Mouse (Mus musculus) monocyte, adult 2 months (primary cell): Measurements from ENCODE around the gene Prelid1.

Source experiments
- DNase-seq, 2 experiments: peaks; one replicate each; pipeline ENCODE4 v3.0.0; 2022; ENCODE audit warnings: low spot score in 2 of 2, low read depth in 1 of 2

Prelid1 gene

DNA sequence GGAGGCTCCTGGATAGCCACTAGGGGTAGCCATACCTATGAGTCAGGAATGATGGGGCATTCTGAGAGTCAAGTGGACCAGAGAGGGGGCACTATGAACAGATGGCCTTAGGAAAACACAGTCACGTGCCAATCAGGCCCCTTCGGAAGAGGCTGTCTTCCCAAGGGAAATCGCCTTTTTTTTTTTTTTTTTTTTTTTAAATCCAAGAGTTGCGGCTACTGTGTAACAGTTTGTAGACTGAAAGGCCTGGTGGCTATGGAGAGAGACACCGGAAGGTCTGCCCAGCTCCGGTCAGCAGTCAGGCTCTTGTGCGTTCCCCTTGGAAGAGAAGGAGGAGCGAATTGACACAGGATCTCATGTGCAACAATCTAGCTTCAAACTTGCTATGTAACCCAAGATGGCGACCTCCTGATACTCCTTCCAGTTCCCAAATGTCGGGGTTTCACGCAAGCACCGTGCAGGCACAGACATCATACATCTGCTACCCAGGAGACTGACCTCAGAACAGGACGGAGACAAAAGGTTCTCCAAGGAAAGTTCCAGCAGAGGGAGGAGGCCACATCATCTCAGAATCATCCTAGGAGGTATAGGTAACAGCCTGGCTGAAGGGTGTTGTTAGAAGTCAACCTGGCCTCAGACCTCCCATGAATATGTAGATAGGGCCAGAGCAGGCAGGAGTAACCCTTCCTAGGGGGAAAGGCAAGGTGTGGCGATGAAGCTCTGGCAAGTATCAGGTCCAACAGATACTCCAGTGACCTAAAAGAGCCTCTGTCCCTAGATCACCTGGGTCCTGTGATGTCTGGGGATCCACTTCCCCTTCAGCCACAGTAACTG is 10.5 kb downstream of the Prelid1 start:
- DNase-seq = no peak

GRCm38 (mm10) chr13:55332331-55332730 is 12.0 kb downstream of the Prelid1 start:
- DNase-seq = no peak

DNA sequence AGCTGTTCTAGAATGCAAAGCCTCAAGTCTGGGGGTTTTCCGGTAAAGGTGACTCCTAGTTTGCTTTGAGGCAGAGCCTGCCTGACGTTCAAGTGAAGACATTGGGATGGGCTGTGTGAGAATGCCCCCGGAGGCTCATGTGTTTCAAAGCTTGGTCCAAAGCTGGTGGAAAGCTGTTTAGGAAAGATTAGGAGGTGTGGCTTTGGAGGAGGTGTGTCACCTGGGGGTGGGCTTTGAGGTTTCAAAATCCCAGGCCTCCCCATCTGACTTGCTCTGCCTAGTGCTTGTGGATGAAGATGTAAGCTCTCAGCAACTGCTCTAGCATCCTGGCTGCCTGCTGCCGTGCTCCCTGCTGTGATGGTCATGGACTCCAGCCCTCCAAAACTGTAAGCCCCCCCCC is 15.4 kb downstream of the Prelid1 start:
- no peak for DNase-seq

- no peak for DNase-seq
Measured at GRCm38 (mm10) chr13:55337341-55337975, 17.2 kb downstream of the Prelid1 start.

GRCm38 (mm10) chr13:55338131-55339054 is 18.1 kb downstream of the Prelid1 start:
- DNase-seq = no peak

DNA sequence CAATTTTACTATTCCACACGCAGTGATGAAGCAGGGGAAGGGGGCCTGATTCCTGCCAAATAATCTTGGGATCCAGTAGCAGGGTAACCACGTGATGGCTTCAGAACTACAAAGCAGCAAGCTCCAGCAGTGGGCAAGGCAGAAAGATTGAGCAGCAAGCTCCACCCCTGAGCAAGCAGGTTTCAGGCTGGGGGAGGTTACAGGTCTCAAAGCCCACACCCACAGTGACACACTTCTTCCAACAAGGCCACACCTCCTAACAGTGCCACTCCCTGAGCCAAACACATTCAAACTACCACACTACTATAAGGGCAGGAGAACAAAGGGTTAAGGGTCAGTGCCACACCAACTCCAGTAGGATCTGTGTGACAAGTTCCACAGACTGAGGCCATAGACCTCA is 19.0 kb downstream of the Prelid1 start:
- no peak for DNase-seq

DNA sequence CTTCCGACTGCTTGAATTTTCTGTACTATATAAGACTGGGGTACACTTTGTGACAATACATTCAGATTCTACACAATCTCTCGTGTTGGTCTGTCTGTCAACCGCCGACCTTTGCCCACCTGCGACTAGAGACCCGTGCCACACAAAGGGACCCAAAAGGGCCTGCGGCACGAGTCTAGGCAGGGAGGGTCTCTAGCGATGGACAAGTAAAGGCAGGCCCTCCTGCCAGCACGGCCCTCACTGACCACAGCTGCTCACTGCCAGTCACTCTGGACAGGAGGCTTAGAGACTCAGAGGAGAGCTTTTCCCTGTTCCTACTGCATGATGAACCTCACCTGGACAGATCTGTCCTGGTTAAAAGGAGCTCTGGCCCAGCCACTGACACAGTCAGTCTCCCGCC is 22.2 kb downstream of the Prelid1 start:
- no peak for DNase-seq

DNA sequence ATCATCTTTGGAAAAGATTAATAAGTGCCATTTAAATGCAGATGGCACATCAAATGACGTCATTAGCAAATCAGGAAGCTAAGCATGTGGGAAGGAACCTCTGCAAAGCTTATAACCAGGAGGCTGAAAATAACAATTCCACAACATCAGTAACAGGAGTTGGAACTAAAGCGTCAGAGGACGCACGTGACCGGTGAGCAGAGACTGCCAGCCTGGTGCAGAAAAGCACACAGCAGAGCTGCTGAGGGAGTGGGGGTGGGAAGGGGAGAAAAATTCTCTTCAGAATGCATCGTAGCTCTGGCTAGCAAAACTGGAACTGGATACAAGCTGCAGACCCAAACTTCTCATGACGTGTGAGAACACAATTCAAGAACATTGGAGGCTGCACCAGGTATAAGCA is 24.0 kb downstream of the Prelid1 start:
- DNase-seq = no peak

DNA sequence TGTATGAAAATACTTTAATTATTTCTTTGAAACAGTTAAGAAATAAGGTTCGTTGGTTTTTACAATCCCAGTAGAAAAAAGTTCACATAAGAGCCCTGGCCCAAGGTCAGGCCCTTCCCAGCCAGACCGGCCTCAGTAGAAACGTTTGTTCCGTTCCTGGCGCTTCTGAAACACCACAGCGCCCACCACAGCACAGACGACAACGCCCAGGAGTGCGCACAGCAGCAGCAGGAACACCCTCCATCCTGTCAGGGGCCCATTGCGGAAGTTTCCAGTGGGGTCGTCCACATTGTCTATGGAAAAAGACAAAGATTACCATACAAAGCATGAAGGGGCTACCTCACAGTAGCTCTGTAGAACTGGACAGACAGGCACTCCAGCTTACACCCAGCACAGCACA is 26.4 kb downstream of the Prelid1 start:
- DNase-seq = no peak

DNA sequence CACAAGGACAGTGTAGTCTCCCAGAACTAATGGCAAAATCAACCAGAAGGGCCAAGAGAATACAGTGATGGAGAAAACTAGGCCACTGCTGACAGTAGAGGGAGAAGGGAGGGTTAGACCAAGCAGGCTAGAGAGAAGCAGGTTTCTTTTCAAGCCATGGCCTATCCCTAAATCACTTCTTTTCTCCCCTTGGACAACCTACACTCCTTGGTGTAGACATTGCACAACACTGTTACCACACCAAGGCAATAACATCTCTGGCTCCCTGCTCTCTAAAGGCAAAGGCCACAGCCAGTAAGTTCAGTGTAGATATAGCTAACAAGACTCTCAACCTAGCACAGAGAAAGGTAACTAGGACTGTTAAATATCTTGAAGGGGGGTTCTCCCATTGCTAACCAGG is 40.8 kb downstream of the Prelid1 start:
- no peak for DNase-seq

DNA sequence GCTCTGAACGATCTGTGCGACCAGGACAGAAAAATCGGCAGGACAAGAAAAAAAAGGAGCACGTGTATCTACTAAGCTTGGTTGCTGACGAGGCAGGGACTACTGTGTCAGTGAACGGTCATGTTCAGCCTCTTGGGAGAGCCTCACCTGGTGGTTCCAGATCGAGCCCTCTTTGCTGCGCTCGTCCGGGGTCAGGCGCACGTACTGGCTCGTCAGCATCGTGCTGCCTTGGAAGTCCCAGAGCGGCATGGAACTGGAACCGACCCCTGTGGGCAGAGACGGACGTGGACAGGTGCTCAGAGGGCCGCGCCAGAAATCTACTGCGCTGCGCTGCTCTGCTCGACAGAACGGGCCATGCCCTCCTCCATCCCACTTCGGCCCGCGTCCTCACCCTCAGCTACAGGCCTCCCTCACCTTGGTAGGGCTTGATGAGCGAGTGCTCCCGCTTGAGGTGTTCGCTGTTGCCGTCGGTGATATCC is 41.7 kb downstream of the Prelid1 start:
- no peak for DNase-seq

- peak; percentile 94 for DNase-seq
Measured at GRCm38 (mm10) chr13:55362453-55363060, 42.3 kb downstream of the Prelid1 start, which contains the start of gene Lman2. Lman2 (minus strand) TSS chr13:55362783.

DNA sequence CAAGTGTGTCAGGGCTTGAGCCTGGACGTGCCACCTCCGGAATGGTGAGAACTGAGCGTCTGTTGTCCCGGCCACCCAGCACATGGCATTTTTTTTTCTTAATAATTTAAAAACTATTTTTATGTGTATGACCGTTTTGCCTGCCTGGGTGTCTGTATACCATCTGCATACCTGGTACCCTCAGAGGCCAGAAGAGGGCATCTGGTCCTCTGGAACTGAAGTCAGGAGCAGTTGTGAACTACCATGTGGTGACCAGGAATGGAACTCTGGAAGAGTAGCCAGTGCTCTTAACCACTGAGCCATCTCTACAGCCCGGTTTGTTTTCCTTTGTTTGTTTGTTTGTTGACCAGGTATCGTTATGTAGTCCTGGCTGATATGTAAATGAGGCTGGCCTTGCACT is 48.1 kb downstream of the Prelid1 start:
- DNase-seq = no peak

- peak; percentile 43 to 50 for DNase-seq
Measured at GRCm38 (mm10) chr13:55369531-55370114, 49.3 kb downstream of the Prelid1 start, which contains the start of gene Rgs14. Rgs14 (plus strand) TSS chr13:55369732.

GRCm38 (mm10) chr13:55370234-55370633 is 49.9 kb downstream of the Prelid1 start:
- DNase-seq = no peak

GRCm38 (mm10) chr13:55371007-55371681 is 50.8 kb downstream of the Prelid1 start:
- no peak for DNase-seq

DNA sequence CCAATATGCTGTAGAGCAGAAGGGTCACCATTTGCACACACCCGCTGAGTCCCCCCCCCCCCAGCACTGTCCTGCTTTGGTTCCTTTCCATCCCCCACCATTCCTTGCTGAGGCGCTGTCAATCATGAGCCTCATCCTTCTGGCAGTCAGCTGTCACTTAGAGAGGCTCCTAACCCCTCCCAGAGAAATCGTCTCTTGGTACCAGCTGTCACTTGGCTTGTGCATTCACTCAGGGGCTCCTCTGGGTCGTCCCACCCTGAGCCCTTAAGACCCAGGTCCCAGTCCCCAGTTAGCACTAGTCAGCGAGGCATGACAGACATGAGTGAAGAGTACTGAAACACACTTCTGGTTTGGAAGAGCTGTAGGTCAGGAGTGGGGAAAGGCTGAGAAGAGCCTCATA is 51.4 kb downstream of the Prelid1 start:
- no peak for DNase-seq

- DNase-seq = no peak
Measured at GRCm38 (mm10) chr13:55374206-55374924, 54.1 kb downstream of the Prelid1 start.
